Mouse (Mus musculus): ENCODE results near the gene Hoxb5. TPM values are rescaled to one million over a fixed set of nuclear protein-coding genes. Genes with fewer than 3 reads are reported as not detected.

The Hoxb5 gene
- polyA plus RNA-seq, 1 experiment from 2014 or later = not detected

DNA sequence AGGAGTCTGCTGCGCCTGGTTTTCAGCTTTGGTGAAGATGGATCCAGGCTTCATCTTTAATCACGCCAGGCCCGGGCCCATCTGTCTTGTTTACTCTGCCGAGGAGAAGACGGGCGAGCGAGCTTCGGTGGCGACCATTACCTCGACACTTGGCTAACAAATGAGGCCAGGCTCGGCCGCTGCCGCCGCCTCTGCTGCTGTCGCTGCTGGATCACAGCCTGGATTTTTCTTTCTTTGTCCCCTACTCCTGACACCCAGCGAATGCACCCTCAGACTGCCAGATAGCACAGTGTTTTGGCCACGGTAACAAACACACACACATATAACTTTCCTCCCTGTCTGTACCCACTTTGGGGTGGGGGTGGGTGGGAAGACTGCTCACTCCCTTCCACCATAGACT is 17.6 kb downstream of the Hoxb5 start:
- ATAC-seq = no peak
- no peaks in the 10 kb centered on the region for H3K36me3 ChIP-seq (ENCODE audit: poor library complexity, severe bottlenecking)
- under 1% methylated on average over 17 of the region's 17 CpGs for WGBS
- no peaks in the 10 kb centered on the region for H3K9me3 ChIP-seq (replicated peaks)
- no peak overlapping the region for H3K9ac ChIP-seq
- peaks cover 100% of the 10 kb centered on the region for H3K27me3 ChIP-seq
- H3K4me2 ChIP-seq = no peak overlapping the region
- no peaks in the 10 kb centered on the region for H3K4me1 ChIP-seq
- H3K27ac ChIP-seq = no peak overlapping the region
- no peak overlapping the region for H3K4me3 ChIP-seq

DNA sequence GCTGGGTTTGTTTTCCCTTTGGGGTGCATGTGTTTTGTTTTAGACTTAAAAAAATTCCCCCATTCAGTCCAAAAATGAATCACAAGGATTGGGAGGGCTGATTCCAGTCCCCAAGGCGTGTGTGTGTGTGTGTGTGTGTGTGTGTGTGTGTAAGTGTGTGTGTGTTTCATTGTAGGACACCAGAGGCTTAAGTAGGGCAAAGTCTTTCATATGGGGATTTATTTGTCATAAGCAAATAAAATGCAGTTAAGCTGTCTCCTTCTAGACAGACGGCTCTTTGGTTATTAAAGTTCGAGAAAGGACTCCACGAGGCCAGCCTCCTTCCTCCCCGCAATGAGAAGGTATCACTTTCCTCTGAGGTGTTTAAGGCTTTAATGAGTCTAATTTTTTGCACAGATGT is 18.7 kb downstream of the Hoxb5 start:
- H3K4me1 ChIP-seq = no peaks in the 10 kb centered on the region
- H3K27ac ChIP-seq = no peak overlapping the region
- H3K27me3 ChIP-seq = peaks cover 100% of the 10 kb centered on the region
- no peak overlapping the region for H3K4me2 ChIP-seq
- 5% methylated on average over 5 of the region's 5 CpGs for WGBS
- no peaks in the 10 kb centered on the region for H3K9me3 ChIP-seq (replicated peaks)
- no peaks in the 10 kb centered on the region for H3K36me3 ChIP-seq (ENCODE audit: poor library complexity, severe bottlenecking)
- no peak overlapping the region for H3K9ac ChIP-seq
- ATAC-seq = no peak
- H3K4me3 ChIP-seq = no peak overlapping the region

DNA sequence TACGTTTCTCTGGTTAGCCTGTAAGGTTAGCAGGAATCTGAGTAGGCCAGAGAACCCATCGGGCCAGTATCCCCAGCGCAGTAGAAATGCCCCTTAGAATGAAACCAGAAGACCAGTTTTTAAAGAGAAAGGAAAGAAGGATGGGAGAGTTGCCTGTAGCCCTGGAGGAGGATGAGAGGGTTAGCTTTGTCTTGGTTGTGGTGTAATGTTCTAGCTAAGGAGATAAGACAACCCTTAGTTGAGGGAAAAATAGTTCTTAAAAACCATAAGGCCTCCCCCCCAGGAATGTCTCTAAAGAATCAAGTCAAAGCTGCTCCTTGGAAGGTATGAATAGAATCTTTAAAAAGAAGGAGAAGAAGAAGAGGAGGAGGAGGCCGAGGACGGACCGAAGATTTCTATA is 19.6 kb downstream of the Hoxb5 start:
- WGBS = 5% methylated on average over 6 of the region's 6 CpGs
- peaks cover 100% of the 10 kb centered on the region for H3K27me3 ChIP-seq
- H3K9me3 ChIP-seq (replicated peaks) = no peaks in the 10 kb centered on the region
- no peaks in the 10 kb centered on the region for H3K4me1 ChIP-seq
- no peak overlapping the region for H3K27ac ChIP-seq
- H3K4me2 ChIP-seq = no peak overlapping the region
- H3K4me3 ChIP-seq = no peak overlapping the region
- ATAC-seq = no peak
- no peak overlapping the region for H3K9ac ChIP-seq
- no peaks in the 10 kb centered on the region for H3K36me3 ChIP-seq (ENCODE audit: poor library complexity, severe bottlenecking)

DNA sequence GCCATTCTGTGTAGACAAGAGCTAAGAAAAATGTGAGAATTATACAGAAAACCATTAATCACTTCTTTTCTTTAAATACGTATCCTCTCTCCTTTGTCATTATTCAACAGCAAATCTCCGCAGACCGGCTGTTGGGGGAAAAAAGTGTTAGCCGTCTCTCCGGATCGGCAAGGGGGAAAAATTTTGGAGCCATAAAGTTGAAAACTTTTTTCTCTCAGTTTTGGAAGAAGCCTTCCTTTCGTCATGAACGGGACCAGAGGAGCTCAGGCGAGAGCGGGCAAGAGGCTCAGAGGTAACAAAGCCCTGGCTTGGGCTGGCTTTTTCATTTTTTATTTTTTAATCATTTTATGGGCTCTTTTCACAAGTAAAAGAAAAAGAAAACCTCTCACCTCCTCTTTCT is 20.0 kb downstream of the Hoxb5 start, which contains the start of gene Hoxb3:
Gene Hoxb3, plus strand, starts transcription at position 173 of the 400 bp plus-strand sequence.
- no peak for ATAC-seq
- no peaks in the 10 kb centered on the region for H3K9me3 ChIP-seq (replicated peaks)
- no peak within 1 kb of the TSS for H3K9ac ChIP-seq
- no peak within 1 kb of the TSS for H3K4me2 ChIP-seq
- H3K4me3 ChIP-seq = no peak within 1 kb of the TSS
- H3K27me3 ChIP-seq = peaks cover 100% of the 10 kb centered on the region
- 0% methylated on average over 10 of the region's 10 CpGs for WGBS
- no peaks in the 10 kb centered on the region for H3K36me3 ChIP-seq (ENCODE audit: poor library complexity, severe bottlenecking)
- H3K27ac ChIP-seq = no peak within 1 kb of the TSS
- no peaks in the 10 kb centered on the region for H3K4me1 ChIP-seq

DNA sequence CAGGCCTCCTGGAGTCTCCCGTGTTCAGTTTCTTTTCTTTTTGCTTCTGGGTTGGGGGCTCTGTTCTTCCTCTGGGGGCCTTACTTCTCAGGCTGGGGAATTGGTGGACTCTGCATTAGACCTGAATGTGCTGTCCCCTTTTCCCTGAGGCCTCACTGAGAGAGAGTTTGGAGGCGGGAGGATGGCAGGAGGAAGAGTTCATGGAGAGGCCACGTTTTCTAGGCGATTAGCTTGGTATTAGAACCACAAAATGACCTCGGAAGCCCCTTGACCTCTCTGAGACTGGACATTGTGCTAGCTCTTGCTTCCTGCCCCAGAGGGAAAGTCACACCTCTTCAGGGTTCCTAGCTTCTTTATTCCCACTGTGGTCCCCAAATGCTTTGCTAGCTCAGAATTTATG is 21.0 kb downstream of the Hoxb5 start:
- H3K27me3 ChIP-seq = peaks cover 100% of the 10 kb centered on the region
- ATAC-seq = no peak
- no peak overlapping the region for H3K4me3 ChIP-seq
- no peaks in the 10 kb centered on the region for H3K9me3 ChIP-seq (replicated peaks)
- no peak overlapping the region for H3K9ac ChIP-seq
- WGBS = 1% methylated on average over 5 of the region's 5 CpGs
- H3K4me1 ChIP-seq = no peaks in the 10 kb centered on the region
- no peak overlapping the region for H3K27ac ChIP-seq
- H3K4me2 ChIP-seq = no peak overlapping the region
- H3K36me3 ChIP-seq (ENCODE audit: poor library complexity, severe bottlenecking) = no peaks in the 10 kb centered on the region

DNA sequence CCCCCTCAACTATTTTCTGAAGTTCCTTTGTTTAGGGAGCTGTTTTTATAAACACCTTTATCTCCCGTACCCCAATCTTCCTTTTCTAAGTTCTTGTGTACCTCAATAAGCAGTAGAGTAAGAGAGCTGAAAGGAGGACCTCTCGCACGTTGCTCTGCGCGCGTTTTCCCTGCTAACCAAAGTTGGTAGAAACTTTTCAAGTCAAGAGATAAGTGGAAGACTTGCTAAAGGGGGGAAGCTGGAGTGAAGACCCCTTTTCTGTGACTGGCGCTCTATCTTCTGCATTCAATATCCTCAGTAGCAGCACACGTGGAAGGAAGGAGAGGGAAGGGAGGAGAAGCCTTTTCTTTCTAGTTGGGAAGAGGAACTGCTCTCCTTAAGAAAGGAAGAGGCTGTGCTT is 21.8 kb downstream of the Hoxb5 start:
- Histone ChIP-seq H3K27me3 (peaks cover 100% of the 10 kb centered on the region), H3K9ac (no peak overlapping the region), H3K4me2 (no peak overlapping the region), H3K27ac (no peak overlapping the region), H3K4me3 (no peak overlapping the region), H3K36me3 (ENCODE audit: poor library complexity, severe bottlenecking) (no peaks in the 10 kb centered on the region), H3K9me3 (replicated peaks) (no peaks in the 10 kb centered on the region), H3K4me1 (no peaks in the 10 kb centered on the region)
- WGBS = 4% methylated on average over 8 of the region's 8 CpGs
- no peak for ATAC-seq

DNA sequence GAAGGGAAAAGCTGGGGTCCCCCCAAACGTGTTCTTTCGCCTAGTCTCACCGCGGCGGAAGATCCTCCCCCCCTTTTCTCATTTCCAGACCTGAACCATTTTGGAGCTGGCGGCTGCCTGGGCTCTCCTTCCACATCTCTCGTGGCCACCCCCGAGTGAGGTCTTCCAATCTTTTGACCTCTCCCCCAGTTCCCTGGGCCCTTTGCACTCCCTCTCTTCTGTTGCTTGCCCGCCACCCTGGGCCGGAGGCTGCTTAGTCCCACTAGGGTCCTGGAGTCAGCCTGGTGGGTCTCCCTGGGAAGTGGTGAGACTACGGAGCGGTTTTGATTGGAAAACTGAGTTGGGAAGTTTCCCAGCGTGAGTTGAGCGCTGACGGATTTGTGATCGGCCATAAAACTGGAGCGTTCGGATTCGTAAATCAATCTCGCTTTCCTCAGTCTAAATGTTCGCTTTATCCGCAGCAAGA is 22.6 kb downstream of the Hoxb5 start:
- H3K4me1 ChIP-seq = no peaks in the 10 kb centered on the region
- no peak overlapping the region for H3K4me3 ChIP-seq
- no peak overlapping the region for H3K27ac ChIP-seq
- 2% methylated on average over 22 of the region's 22 CpGs for WGBS
- H3K36me3 ChIP-seq (ENCODE audit: poor library complexity, severe bottlenecking) = no peaks in the 10 kb centered on the region
- no peak overlapping the region for H3K9ac ChIP-seq
- H3K4me2 ChIP-seq = no peak overlapping the region
- no peak for ATAC-seq
- H3K27me3 ChIP-seq = peaks cover 100% of the 10 kb centered on the region
- no peaks in the 10 kb centered on the region for H3K9me3 ChIP-seq (replicated peaks)

DNA sequence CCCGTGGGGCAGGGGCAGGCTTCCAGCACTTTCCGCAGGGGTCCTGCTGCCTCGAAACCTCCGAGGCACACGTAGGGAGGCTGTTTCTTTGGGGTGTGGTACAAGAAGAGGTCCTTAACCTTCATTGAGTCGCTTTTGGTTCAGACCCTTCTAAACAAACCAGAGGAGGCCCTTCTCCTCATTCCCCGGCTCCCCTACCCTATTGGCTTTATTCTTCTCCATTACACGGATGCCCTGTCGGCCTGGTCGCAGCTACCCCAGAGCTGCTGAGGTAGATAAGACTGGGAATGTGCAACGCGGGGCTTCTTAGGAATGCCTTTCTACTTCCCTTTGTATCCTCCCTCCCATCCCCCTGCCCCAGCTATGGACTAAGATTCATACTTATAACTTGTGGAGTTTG is 23.6 kb downstream of the Hoxb5 start:
- Histone ChIP-seq H3K27me3 (peaks cover 100% of the 10 kb centered on the region), H3K9me3 (replicated peaks) (no peaks in the 10 kb centered on the region), H3K4me2 (no peak overlapping the region), H3K36me3 (ENCODE audit: poor library complexity, severe bottlenecking) (no peaks in the 10 kb centered on the region), H3K4me1 (no peaks in the 10 kb centered on the region), H3K27ac (no peak overlapping the region), H3K9ac (no peak overlapping the region), H3K4me3 (no peak overlapping the region)
- 2% methylated on average over 12 of the region's 12 CpGs for WGBS
- ATAC-seq = no peak

DNA sequence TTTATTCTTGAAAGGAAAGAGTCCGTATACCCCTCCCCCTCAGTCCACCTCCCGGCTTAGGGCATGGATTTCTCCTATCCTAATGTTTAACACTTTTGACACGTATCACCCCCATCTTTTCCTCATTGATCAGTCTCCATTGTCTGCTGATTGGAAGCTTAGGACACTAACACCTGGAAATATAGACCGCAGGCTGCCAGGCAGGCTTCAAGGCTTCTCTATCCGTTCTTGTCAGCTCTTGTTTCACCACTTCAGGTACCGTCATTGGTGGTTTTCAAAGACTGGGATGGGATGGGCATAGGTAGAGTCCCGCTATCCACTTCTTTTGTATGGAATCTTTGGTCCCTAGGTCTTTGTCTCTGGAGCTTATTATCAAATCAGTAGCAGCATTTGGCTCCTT is 24.0 kb downstream of the Hoxb5 start:
- ATAC-seq = no peak
- WGBS = 2% methylated on average over 7 of the region's 7 CpGs
- Histone ChIP-seq H3K36me3 (ENCODE audit: poor library complexity, severe bottlenecking) (no peaks in the 10 kb centered on the region), H3K9ac (no peak overlapping the region), H3K4me1 (no peaks in the 10 kb centered on the region), H3K9me3 (replicated peaks) (no peaks in the 10 kb centered on the region), H3K4me2 (no peak overlapping the region), H3K27ac (no peak overlapping the region), H3K27me3 (peaks cover 100% of the 10 kb centered on the region), H3K4me3 (no peak overlapping the region)

DNA sequence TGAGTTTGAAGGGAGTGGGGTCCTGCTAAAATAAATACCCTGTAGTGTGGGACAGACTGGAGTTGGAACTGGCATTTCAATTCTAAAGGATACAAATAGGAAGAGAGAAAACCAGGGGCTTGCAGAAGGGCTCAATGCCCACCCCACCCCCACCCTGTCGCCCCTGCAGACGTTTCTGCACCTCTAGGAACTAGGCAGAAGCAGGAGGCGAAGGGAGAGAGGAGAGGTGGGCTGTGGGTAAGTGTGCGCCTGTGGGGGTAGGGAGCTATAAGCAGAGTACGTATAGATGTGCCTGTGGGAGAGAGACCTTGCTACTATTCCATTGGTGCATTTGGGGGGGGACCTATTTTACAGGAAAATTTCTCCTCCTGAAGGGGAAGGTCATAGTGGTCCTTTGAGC is 24.6 kb downstream of the Hoxb5 start:
- WGBS = 3% methylated on average over 5 of the region's 5 CpGs
- no peaks in the 10 kb centered on the region for H3K9me3 ChIP-seq (replicated peaks)

DNA sequence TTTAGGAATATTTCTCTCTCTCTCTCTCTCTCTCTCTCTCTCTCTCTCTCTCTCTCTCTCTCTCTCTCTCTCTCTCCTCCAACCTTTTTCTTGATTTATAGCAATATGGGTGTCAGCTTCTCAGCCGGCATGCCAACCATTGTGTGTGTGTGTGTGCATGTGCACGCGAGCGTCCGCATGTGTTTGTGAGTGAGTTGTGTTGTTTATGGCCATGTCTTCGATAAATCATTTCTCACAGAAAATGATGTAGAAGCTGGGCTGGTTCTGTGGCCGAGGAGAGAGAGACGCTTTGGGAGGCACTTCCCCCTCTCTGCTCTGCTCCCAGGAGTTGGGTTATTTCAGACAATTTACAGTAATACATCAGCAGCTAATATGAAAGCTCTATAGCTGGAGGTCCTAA is 25.5 kb downstream of the Hoxb5 start:
- Histone ChIP-seq H3K36me3 (ENCODE audit: poor library complexity, severe bottlenecking) (no peaks in the 10 kb centered on the region), H3K9me3 (replicated peaks) (no peaks in the 10 kb centered on the region), H3K27ac (no peak overlapping the region), H3K4me2 (no peak overlapping the region), H3K4me3 (no peak overlapping the region), H3K4me1 (no peaks in the 10 kb centered on the region), H3K27me3 (peaks cover 100% of the 10 kb centered on the region), H3K9ac (no peak overlapping the region)
- 4% methylated on average over 8 of the region's 8 CpGs for WGBS
- ATAC-seq = no peak

More for the DNA sequence above, 24.6 kb downstream of the Hoxb5 start:
- Histone ChIP-seq H3K4me3 (no peak overlapping the region), H3K4me1 (no peaks in the 10 kb centered on the region), H3K4me2 (no peak overlapping the region), H3K27me3 (peaks cover 100% of the 10 kb centered on the region), H3K9ac (no peak overlapping the region), H3K27ac (no peak overlapping the region), H3K36me3 (ENCODE audit: poor library complexity, severe bottlenecking) (no peaks in the 10 kb centered on the region)
- ATAC-seq = no peak

DNA sequence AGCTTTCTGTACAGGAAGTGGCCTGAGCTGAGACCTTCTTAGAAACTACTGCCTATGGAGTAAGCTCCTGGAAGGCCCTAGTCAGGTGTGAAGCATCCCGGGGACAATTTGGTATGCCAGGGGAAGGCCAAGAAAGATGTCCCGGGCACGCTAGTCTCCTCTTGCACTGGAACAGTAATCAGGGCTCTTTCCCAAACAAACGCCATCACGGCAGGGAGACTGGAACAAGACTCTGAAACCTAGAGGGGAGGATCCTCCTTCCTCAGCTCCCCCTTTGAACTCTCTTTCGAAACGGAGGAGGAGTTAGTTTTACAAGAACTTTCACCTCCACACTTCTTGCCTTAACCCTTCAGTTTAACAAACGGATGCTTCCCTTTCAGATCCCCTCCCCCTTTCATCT is 29.0 kb downstream of the Hoxb5 start:
- Histone ChIP-seq H3K36me3 (ENCODE audit: poor library complexity, severe bottlenecking) (no peaks in the 10 kb centered on the region), H3K4me2 (no peak overlapping the region), H3K27ac (no peak overlapping the region), H3K4me1 (no peaks in the 10 kb centered on the region), H3K9ac (no peak overlapping the region), H3K4me3 (no peak overlapping the region), H3K9me3 (replicated peaks) (no peaks in the 10 kb centered on the region), H3K27me3 (peaks cover 100% of the 10 kb centered on the region)
- WGBS = under 1% methylated on average over 8 of the region's 8 CpGs
- ATAC-seq = no peak

DNA sequence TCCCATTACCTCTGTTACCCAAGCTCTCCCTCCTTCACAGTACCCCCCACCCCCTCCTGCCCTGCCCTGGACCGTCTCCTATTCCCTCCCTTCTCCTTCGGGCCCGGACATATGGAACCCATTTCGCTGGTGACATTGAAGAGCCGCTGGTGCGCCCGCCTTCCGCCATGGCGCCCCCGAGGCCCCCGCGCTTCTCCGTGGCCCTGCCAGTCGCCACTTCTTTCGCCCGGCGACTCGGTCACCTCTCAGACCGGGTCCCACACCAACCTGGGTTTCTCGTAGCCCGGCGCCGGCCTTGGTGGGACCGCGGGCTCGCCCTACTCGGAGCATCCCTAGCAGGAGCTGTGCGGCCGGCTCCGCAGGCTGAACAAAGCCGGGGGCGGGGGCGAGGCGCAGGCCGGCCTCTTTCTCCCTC is 29.5 kb downstream of the Hoxb5 start:
- Histone ChIP-seq H3K27ac (no peak overlapping the region), H3K9ac (no peak overlapping the region), H3K36me3 (ENCODE audit: poor library complexity, severe bottlenecking) (no peaks in the 10 kb centered on the region), H3K4me1 (no peaks in the 10 kb centered on the region), H3K4me2 (no peak overlapping the region), H3K27me3 (peaks cover 100% of the 10 kb centered on the region), H3K9me3 (replicated peaks) (no peaks in the 10 kb centered on the region), H3K4me3 (no peak overlapping the region)
- no peak for ATAC-seq
- under 1% methylated on average over 35 of the region's 35 CpGs for WGBS

Data from forebrain, embryonic 13.5 days (tissue).